Mouse (Mus musculus) spleen, postnatal 14 days (tissue): Measurements from ENCODE around the gene Mrpl50.
A peak's percentile ranks its signal among the peaks of the same experiment; 100 is the strongest.
"Not testable (repeated sequence)": the region's sequence is repeated elsewhere in the genome, so short reads cannot be mapped to it uniquely, and the experiment has no call there.

Experiments
- DNase-seq, 2 experiments: peaks; one replicate each; pipeline ENCODE4 v3.0.0; 2021 to 2022; ENCODE audit warnings: low spot score in 2 of 2

The Mrpl50 gene

GRCm38 (mm10) chr4:49509183-49509582 is 11.7 kb downstream of the Mrpl50 start:
- no peak for DNase-seq

- no peak for DNase-seq
These were observed 14.5 kb downstream of the Mrpl50 start, which contains the start of gene Baat for GRCm38 (mm10) chr4:49506386-49506785. Baat (minus strand) TSS chr4:49506557.

- no peak for DNase-seq
These were observed 17.3 kb downstream of the Mrpl50 start for GRCm38 (mm10) chr4:49503563-49503962.

- not testable (repeated sequence) for DNase-seq
These were observed 34.8 kb downstream of the Mrpl50 start for GRCm38 (mm10) chr4:49485934-49486650.

- DNase-seq: no peak
These were observed 35.5 kb downstream of the Mrpl50 start for GRCm38 (mm10) chr4:49485442-49485841.

GRCm38 (mm10) chr4:49480896-49481295 is 40.0 kb downstream of the Mrpl50 start:
- DNase-seq: no peak

- no peak for DNase-seq
These were observed 40.7 kb downstream of the Mrpl50 start for GRCm38 (mm10) chr4:49480104-49480760.

GRCm38 (mm10) chr4:49479035-49479434 is 41.9 kb downstream of the Mrpl50 start:
- not testable (repeated sequence) for DNase-seq

- peak; percentile 19 to 33 for DNase-seq
These were observed 42.6 kb downstream of the Mrpl50 start for GRCm38 (mm10) chr4:49478118-49478877.

GRCm38 (mm10) chr4:49474583-49474982 is 46.3 kb downstream of the Mrpl50 start:
- DNase-seq: no peak

- no peak for DNase-seq
These were observed 47.3 kb downstream of the Mrpl50 start, which contains the start of gene Acnat1 for GRCm38 (mm10) chr4:49473435-49474100. Acnat1 (minus strand) TSS chr4:49473912.

GRCm38 (mm10) chr4:49469435-49470151 is 51.3 kb downstream of the Mrpl50 start:
- DNase-seq: no peak

- no peak for DNase-seq
These were observed 53.5 kb downstream of the Mrpl50 start for GRCm38 (mm10) chr4:49467360-49467759.
